Mouse (Mus musculus): ENCODE measurements around the gene Cfap61.

Cfap61 gene

DNA sequence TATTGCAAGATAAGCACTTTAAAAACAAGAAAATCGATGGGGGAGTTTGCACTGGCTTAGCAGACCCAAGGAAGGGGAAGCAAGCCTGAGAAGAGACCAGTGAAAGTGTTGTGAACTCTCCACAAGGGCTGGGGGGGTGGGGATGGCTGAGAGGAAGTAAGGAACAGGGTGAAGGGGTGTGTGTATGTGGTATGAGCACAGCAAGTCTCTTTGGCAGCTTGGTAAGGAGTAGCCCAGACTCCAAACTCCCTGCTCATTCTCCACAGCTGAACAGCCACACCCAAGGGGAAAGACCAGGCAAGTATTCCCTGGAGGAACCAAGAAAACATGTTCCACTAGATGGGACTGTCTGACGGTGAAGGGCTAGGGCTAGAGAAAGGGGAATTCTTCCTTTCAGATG, 76.2 kb downstream of the Cfap61 start:
- DNase-seq (ENCODE audit: low spot score in 2 of 2): no peak

DNA sequence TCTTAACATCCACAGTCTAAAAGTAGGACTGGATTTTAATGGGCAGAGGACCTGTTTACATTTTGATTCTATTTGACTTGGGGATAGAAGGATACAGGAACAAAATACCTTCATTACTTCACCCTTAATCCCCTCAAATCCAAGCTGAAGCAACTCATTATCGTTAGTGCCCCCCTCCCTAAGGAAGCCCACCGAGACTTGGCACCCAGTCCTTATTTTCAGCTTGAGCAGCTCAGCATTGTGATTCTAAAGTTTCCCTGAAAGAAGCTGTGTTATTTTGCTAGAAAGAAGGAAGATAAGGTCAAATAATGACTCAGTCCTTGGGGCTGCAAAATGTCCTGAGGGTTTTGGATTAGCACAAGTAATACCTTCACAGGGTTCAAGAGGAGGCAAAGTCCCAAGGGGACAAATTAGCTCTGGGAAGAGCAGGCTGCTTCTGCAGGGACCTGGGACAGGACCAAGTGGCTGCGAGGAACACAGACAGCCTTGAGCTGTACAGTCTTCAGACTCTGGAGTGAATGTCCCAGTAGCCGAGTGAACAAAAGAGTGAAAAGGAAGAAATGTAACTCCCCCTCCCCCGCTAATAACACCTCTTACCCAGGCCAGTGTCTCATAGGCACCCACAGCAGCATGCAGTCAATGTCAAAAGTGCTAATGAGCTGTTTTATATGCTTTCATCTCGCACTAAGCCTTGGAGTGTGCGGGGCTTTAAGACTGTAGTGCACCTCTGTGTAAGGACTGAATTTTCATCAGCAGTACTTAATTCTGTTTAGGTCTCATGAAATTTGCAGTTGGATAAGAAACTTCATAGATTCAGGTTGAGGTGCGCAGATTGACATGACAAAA, 81.0 kb downstream of the Cfap61 start:
- no peak for DNase-seq (ENCODE audit: low spot score in 2 of 2)

DNA sequence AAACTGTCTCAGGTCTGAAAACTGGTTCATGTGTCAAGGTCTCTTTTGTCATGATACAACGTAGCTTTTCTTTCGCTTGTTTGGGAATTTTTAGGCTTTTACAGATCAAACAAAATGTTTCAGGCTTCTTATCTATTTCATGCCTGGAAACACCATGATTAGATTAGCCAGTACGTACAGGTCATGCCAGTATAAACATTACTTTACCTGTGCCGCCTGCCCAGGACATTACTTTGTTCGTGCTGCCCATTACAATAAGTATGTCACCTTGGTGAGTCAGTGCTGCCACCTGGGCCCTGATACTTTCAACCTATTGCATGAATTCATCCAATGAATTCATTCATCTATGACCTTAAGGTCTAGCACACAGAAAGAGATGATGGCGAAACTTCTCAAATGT, 88.3 kb downstream of the Cfap61 start:
- no peak for DNase-seq (ENCODE audit: low spot score in 2 of 2)

DNA sequence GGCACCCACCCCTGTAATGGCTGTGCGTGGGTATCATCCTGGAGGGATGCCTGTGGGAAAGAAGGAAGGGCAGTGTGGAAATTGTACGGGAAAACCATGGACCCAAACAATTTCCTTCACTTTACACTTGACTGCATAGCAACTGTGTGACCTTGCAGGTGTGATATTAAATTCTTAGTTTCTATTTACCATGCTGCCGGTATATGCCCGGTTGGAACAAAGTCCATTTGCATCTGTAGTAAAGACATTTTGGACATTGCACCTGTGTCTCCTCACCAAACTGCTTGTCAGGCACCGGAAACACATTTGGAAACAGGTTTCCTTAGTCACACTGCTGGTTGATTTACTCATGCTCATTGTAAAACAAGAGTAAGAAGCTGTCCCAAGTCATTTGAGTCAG, 109.1 kb downstream of the Cfap61 start:
- no peak for DNase-seq (ENCODE audit: low spot score in 2 of 2)

- peak; percentile 8 to 16 for DNase-seq (ENCODE audit: low spot score in 2 of 2)
Observed at GRCm38 (mm10) chr2:146044926-146045890, 110.6 kb downstream of the Cfap61 start.

DNA sequence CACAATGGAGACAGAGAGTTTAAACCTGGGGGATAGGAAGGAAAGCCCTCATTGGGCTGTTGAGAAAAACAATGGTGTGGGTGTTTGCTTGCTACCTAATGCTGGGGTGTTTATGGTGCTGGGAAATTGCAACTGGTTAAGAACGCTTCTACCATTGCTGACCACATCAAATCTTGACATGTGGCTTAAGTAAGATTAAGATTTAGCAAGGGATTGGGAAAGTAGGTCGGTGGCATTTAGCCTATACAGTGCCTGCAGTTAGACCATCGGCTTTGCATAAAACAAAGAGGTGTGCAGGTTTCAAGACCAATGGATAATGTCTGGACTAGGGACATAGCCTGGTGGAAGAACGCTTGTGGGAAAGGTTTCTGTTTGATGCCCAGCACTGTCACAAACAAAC, 113.1 kb downstream of the Cfap61 start:
- DNase-seq (ENCODE audit: low spot score in 2 of 2): no peak

GRCm38 (mm10) chr2:146048221-146048829, 113.7 kb downstream of the Cfap61 start:
- no peak for DNase-seq (ENCODE audit: low spot score in 2 of 2)

- DNase-seq (ENCODE audit: low spot score in 2 of 2): no peak
Observed at GRCm38 (mm10) chr2:146049339-146049738, 114.8 kb downstream of the Cfap61 start.

DNA sequence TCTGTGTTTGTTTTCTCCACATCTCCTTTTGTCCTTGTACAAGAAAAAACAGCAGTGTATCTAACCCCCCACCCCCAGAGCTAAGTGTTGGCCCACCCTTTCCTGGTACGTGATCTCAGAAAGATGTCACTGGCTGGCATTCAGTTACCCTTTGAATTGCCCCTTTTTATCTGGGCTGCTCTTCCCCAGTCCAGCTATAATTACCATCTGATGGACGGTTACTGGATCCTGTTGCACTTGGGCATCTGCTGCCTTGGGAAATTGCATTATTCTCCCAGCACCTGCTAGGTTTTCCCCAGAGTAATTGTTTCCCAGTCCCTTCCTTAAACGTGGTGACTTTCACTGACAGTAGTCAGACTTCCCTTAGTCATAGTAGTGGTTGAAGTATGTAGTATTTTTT, 115.5 kb downstream of the Cfap61 start:
- DNase-seq (ENCODE audit: low spot score in 2 of 2): no peak

DNA sequence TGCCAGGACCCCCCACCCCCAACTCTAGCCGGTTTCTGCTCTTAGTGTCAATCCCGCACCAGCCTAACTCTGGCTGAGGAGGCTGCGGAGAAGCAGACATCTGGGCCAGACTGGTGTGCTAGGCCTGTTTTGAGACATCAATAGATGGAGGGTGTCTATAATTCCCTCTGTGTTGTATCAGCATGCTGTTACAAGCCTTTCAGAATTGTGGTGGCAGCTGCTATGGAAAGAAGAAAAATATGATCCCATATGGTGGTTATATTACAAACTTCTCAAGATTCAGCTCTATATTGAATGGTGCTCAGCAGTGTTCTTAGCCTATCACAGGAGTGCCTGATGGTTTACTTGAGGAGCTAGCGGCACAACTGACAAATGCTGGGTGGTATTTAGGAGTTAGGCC, 116.8 kb downstream of the Cfap61 start:
- DNase-seq (ENCODE audit: low spot score in 2 of 2): no peak

DNA sequence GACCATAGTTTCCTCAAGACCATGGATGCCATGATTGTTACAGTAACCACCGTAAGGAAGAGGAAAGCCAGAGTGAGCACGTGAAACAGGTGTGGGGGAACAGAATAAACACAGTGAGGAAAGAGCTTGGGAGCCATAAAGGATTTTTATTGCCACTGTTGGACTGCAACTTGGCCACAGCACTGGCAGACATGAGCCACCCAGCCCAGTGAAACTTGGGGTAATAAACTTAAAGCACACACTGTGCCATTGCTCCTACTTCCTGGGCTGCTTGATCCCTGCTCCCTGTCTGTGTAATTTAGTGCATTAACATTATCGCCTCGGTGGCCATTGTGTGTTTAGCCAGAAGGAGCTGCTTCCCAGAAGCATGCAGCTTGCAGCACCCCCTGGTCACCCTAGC, 122.5 kb downstream of the Cfap61 start:
- DNase-seq (ENCODE audit: low spot score in 2 of 2): no peak

- DNase-seq (ENCODE audit: low spot score in 2 of 2): no peak
Observed at GRCm38 (mm10) chr2:146058791-146059190, 124.2 kb downstream of the Cfap61 start.

GRCm38 (mm10) chr2:146061421-146062300, 127.1 kb downstream of the Cfap61 start:
- DNase-seq (ENCODE audit: low spot score in 2 of 2): no peak

GRCm38 (mm10) chr2:146062330-146063092, 127.9 kb downstream of the Cfap61 start:
- no peak for DNase-seq (ENCODE audit: low spot score in 2 of 2)

DNA sequence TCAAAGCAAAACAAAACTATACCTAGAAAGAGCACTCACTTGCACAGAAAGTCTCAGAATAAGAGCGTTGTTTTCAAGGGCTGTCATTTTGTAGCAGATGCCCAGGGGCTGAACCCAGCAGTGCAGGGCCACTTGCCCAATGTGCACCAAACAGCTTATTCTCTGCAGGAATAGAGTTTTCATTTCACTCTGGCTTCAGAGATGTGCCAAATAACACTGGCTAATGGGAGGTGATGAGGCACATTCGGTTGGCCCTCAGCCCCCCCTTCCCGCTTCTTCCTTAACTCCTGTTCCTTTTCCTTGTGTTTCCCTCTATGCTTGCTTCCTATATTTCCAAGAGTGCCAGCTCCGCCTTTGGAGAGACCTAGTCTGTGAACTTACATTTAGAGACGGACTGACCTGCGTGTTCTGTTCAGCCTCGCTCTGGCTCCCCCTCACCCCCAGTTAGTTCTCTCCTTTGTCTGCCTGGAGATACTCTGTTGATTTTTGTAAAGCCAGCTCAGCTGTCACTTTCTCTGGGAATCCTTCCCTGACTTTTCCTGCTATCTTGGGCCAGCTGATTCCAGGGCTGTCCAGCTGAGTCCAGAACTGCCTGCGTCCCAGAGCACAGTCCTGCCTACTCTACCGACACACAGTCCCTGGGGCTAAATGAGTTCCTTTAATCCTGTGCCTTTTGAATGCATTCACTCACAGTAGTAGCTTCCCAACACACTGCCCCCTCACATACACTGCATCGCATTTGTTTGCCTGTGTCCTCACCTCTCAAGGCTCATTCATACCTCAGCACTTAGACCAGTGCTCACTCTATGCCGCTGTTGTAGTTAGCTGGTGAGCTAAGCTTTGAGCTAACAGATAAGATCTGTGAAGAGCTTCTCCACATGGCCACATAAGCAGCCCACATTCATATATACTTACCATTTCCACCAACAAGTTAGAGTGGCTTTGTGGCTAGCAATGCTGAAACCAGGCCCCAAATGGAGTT, 128.8 kb downstream of the Cfap61 start:
- no peak for DNase-seq (ENCODE audit: low spot score in 2 of 2)

DNA sequence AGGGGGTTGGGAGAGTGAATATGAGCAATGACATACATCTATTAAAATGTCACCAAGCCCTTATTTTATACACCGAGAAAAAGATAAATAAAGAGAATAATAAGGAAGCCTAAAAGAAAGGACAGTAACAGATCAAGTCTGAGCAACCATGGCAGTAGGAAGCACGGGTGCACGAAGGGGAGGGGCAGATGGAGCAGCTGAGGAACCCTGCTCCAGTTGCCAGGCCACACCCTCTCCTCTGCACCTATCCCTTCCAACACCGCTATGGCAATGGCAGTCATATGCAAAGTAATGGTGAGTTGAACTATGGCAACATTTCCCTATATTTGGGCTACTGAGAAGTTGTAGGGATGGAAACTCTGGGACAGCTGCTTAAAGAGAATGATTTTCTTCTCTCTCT, 132.8 kb downstream of the Cfap61 start:
- DNase-seq (ENCODE audit: low spot score in 2 of 2): no peak

- no peak for DNase-seq (ENCODE audit: low spot score in 2 of 2)
Observed at GRCm38 (mm10) chr2:146073300-146073699, 138.7 kb downstream of the Cfap61 start.

- no peak for DNase-seq (ENCODE audit: low spot score in 2 of 2)
Observed at GRCm38 (mm10) chr2:146077117-146077516, 142.5 kb downstream of the Cfap61 start.

DNA sequence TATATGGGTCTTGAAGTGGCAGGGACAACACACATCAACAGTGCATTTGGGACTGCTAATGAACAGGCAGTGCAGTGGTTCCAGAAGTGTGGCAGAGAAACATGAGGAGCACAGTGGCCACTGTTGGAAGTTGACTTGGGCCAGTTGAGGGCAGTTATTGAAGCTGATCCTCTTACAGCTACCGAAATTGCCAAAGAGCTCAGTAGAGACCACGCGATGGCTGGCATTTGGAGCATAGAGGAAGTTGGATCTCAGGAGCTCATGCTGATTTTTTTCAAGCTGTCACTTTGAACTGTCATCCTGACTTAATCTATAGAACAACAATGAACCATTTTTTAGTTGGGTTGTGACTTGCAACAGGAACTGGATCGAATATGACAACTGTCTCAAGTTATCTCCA, 145.7 kb downstream of the Cfap61 start:
- no peak for DNase-seq (ENCODE audit: low spot score in 2 of 2)
